Mouse (Mus musculus) mouse trophoblast stem cell (cell line): Measurements from ENCODE around the gene Gm15080.
"Not testable (repeated sequence)": the region's sequence is repeated elsewhere in the genome, so short reads cannot be mapped to it uniquely, and the experiment has no call there.

Source experiments
- in situ Hi-C, 2 experiments: fragments of 300-500 bp; cut with MseI, MboI; formaldehyde crosslinking; loops; 2 replicates in 1 of 2; 3 replicates in 1 of 2; pipeline ENCODE4 v1.15.1; 2025

Gene Gm15080

GRCm38 (mm10) chrX:147992693-147993092, at the start of gene Gm15080:
Gene Gm15080, plus strand, starts transcription at chrX:147992993.
- in situ Hi-C loops: not testable (repeated sequence)
